In the genomic region with DNA sequence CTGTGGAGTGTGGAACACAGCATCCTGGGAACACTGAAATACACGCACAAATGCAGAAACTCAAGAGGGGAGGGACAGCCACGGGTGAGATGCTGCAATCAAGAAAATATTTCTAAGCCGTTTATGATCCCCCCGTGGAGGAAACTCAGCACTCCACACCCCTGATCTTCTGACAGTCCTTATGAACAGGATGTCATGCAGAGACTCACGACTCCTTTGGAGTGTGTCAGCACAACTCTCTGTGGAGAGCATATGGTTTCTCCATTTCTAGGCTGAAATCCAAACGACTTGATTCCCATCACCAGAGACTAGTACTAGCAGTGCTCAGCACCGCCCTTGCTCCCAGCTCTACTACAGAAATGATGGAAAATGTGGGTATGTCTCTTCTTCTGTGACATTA, we compare ENCODE assay signal across 10 mouse cellular contexts. TPM values are rescaled to one million over a fixed set of nuclear protein-coding genes. Genes with fewer than 3 reads are reported as not detected.
DNase-seq lines count a peak whose midpoint lies in the region; ATAC-seq and TF ChIP-seq lines count a peak whose summit lies in the region.
"Had no signal": no experiment of that assay in that cellular context is flagged by ENCODE, and none has a peak within 500 bp of the region (broad histone marks: within the 10 kb centered on the region; RNA-seq: fewer than 3 reads in every experiment).

No protein-coding gene starts in this region.

- peak overlapping the region; percentile 41; the same call in 1 of the 2 replicates for H3K27ac ChIP-seq in heart, embryonic 16.5 days (ENCODE audit: low read length)
- peak overlapping the region; percentile 29 for H3K27ac ChIP-seq in lung, embryonic 16.5 days (ENCODE audit: low read length)
- H3K27ac ChIP-seq in limb, embryonic 14.5 days (replicated peaks; ENCODE audit: low read depth, low read length): peak overlapping the region; percentile 34; the same call in 1 of the 2 replicates
- H3K27ac ChIP-seq: midbrain, embryonic 15.5 days had no signal

- no peak for TF ChIP-seq CTCF in lung, adult 2 months (IDR thresholded peaks at IDR 0.05; ENCODE audit: insufficient read depth, low read length)

- H3K4me3 ChIP-seq in heart, embryonic 16.5 days (ENCODE audit: low read length): no peak overlapping the region
- no peak overlapping the region for H3K4me3 ChIP-seq in lung, embryonic 16.5 days (ENCODE audit: low read length)
- H3K4me3 ChIP-seq in lung, adult 2 months (replicated peaks; ENCODE audit: extremely low read depth, low read depth, low read length): no peak overlapping the region
- no peak overlapping the region for H3K4me3 ChIP-seq in limb, embryonic 14.5 days (replicated peaks; ENCODE audit: low read length)
- H3K4me3 ChIP-seq: midbrain, embryonic 15.5 days had no signal

- WGBS in heart, embryonic 16.5 days: 50% methylated on average over 7 of the region's 7 CpGs
- 47% methylated on average over 7 of the region's 7 CpGs for WGBS in lung, embryonic 16.5 days
- 47% methylated on average over 7 of the region's 7 CpGs for WGBS in lung, adult 2 months
- WGBS in limb, embryonic 14.5 days: 40% methylated on average over 7 of the region's 7 CpGs

- peaks cover 51% of the 10 kb centered on the region for H3K4me1 ChIP-seq in heart, embryonic 16.5 days (ENCODE audit: control insufficient read depth, insufficient read depth, low read length)
- H3K4me1 ChIP-seq in lung, embryonic 16.5 days (replicated peaks; ENCODE audit: control insufficient read depth, insufficient read depth, low read length): peaks cover 14% of the 10 kb centered on the region
- H3K4me1 ChIP-seq in lung, adult 2 months (ENCODE audit: control insufficient read depth, insufficient read depth, low read length): 0 out of 2 replicates have a peak, but pooled peaks cover 4% of the 10 kb centered on the region
- peaks cover 26% of the 10 kb centered on the region for H3K4me1 ChIP-seq in limb, embryonic 14.5 days (ENCODE audit: control insufficient read depth, insufficient read depth, low read length)
- H3K4me1 ChIP-seq: midbrain, embryonic 15.5 days had no signal

- DNase-seq in heart, adult 8-10 months (ENCODE audit: low spot score): no peak
- no peak for DNase-seq in lung, adult 2 months
- peak; percentile 81 for DNase-seq in cerebellum, adult 9-11 months
- DNase-seq in limb, embryonic 14.5 days (ENCODE audit: low spot score): peak; percentile 85
- DNase-seq in kidney, postnatal 14 days: no peak
- DNase-seq: liver, postnatal 0 days had no signal

- H3K9me3 ChIP-seq in heart, embryonic 16.5 days (replicated peaks; ENCODE audit: control insufficient read depth, low read length): no peaks in the 10 kb centered on the region
- H3K9me3 ChIP-seq in lung, embryonic 16.5 days (ENCODE audit: control insufficient read depth, low read length): no peaks in the 10 kb centered on the region
- H3K9me3 ChIP-seq in limb, embryonic 14.5 days (ENCODE audit: control insufficient read depth, low read length): no peaks in the 10 kb centered on the region
- H3K9me3 ChIP-seq: midbrain, embryonic 15.5 days had no signal

- H3K27me3 ChIP-seq in heart, embryonic 16.5 days (ENCODE audit: control insufficient read depth, insufficient read depth, low read length): no peaks in the 10 kb centered on the region
- H3K27me3 ChIP-seq in lung, embryonic 16.5 days (ENCODE audit: control insufficient read depth, insufficient read depth, low read depth, low read length): no peaks in the 10 kb centered on the region
- no peaks in the 10 kb centered on the region for H3K27me3 ChIP-seq in limb, embryonic 14.5 days (ENCODE audit: control insufficient read depth, insufficient read depth, low read length)
- H3K27me3 ChIP-seq: midbrain, embryonic 15.5 days had no signal

- ATAC-seq in heart, embryonic 16.5 days (replicated peaks; ENCODE audit: extremely low read depth, insufficient read depth, low FRiP score): no peak
- ATAC-seq in lung, embryonic 16.5 days (ENCODE audit: low read depth): peak; percentile 11; the same call in 1 of the 2 replicates
- ATAC-seq in limb, embryonic 14.5 days (ENCODE audit: low FRiP score, low read depth): peak; percentile 83
- ATAC-seq: midbrain, embryonic 15.5 days had no signal

- peaks cover 58% of the 10 kb centered on the region for H3K36me3 ChIP-seq in heart, embryonic 16.5 days (ENCODE audit: control insufficient read depth, insufficient read depth)
- H3K36me3 ChIP-seq in lung, embryonic 16.5 days (ENCODE audit: control insufficient read depth, insufficient read depth, low read length): peaks cover 20% of the 10 kb centered on the region
- H3K36me3 ChIP-seq in limb, embryonic 14.5 days (ENCODE audit: control insufficient read depth, insufficient read depth, low read length): peaks cover 84% of the 10 kb centered on the region

- no peak overlapping the region for H3K9ac ChIP-seq in heart, embryonic 16.5 days (ENCODE audit: low read length)
- H3K9ac ChIP-seq in lung, embryonic 16.5 days (ENCODE audit: low read length): no peak overlapping the region
- no peak overlapping the region for H3K9ac ChIP-seq in limb, embryonic 14.5 days (ENCODE audit: low read depth, low read length, severe bottlenecking)
- H3K9ac ChIP-seq: liver, postnatal 0 days; midbrain, embryonic 15.5 days had no signal

- no peak for TF ChIP-seq POLR2A in lung, adult 2 months (IDR thresholded peaks at IDR 0.05; ENCODE audit: borderline replicate concordance, extremely low read depth, low read depth, low read length)
- no peak for TF ChIP-seq POLR2A in limb, embryonic 14.5 days (IDR thresholded peaks at IDR 0.05; ENCODE audit: borderline replicate concordance, extremely low read depth, insufficient read depth, insufficient read length)

- no peak overlapping the region for H3K4me2 ChIP-seq in heart, embryonic 16.5 days (ENCODE audit: low read depth, low read length)
- no peak overlapping the region for H3K4me2 ChIP-seq in lung, embryonic 16.5 days (ENCODE audit: low read depth, low read length)
- H3K4me2 ChIP-seq in limb, embryonic 14.5 days (replicated peaks; ENCODE audit: low read depth, low read length, severe bottlenecking): no peak overlapping the region
- H3K4me2 ChIP-seq: midbrain, embryonic 15.5 days had no signal

RNA-seq across cellular contexts. Expression of gene Slc22a1, which starts 42.6 kb away (rescaled TPM):
- polyA plus RNA-seq in heart, embryonic 16.5 days (2015; fragmentation: Nextera tagmentation; extraction: Ambion mirVana): 37.6 and 39.9 TPM in 2 replicates
- 10 to 100 TPM in 3 of 4 experiments, 1 to 10 TPM in 1; 9.5 to 26.9 (median 14.3) TPM for total RNA-seq in heart, adult 8-10 months (2022)
- polyA plus RNA-seq in lung, embryonic 16.5 days (2015; fragmentation: Nextera tagmentation; extraction: Ambion mirVana): 9.1 and 12.7 TPM in 2 replicates
- polyA plus RNA-seq in lung, adult 2 months (2012; rRNA removed): 0.43 and 1.7 TPM in 2 replicates
- 0.14 and 0.18 TPM in 2 replicates for polyA plus RNA-seq in limb, embryonic 14.5 days (2012; rRNA removed)
- not detected in 2 replicates for polyA plus RNA-seq in limb, embryonic 14.5 days (2014; fragmentation: Nextera tagmentation; extraction: Ambion mirVana)
- total RNA-seq: common myeloid progenitor, adult 5-6 weeks had no signal
- polyA plus RNA-seq: midbrain, embryonic 15.5 days had no signal

RNA-seq across cellular contexts. Expression of gene Igf2r, which starts 51.2 kb away (rescaled TPM):
- 98.0 and 133 TPM in 2 replicates for polyA plus RNA-seq in heart, embryonic 16.5 days (2015; fragmentation: Nextera tagmentation; extraction: Ambion mirVana)
- 100 to 1,000 TPM; 103 to 124 (median 118) TPM for total RNA-seq in heart, adult 8-10 months (2022)
- 59.0 and 64.4 TPM in 2 replicates for polyA plus RNA-seq in lung, embryonic 16.5 days (2015; fragmentation: Nextera tagmentation; extraction: Ambion mirVana)
- 26.8 and 27.5 TPM in 2 replicates for polyA plus RNA-seq in lung, adult 2 months (2012; rRNA removed)
- 97.3 and 99.6 TPM in 2 replicates for polyA plus RNA-seq in limb, embryonic 14.5 days (2012; rRNA removed)
- polyA plus RNA-seq in limb, embryonic 14.5 days (2014; fragmentation: Nextera tagmentation; extraction: Ambion mirVana): 60.6 and 62.4 TPM in 2 replicates

Comparison
In these comparisons a context has a peak if more than half of its experiments do, and no peak if none do; other contexts are left out.
1. DNase-seq: peak in cerebellum, adult 9-11 months (single experiment) and limb, embryonic 14.5 days (single experiment); none in heart, adult 8-10 months (single experiment), lung, adult 2 months (single experiment) and kidney, postnatal 14 days (single experiment).
2. Peak in every context shown above with its lines, with median percentiles within 50 percentile points of each other: H3K27ac ChIP-seq.